Mouse (Mus musculus) C2C12 (cell line): ENCODE results near the gene Iqsec1.

ENCODE experiments used
- CTCF ChIP-seq: IDR thresholded peaks from one replicate; pipeline ENCODE4 v1.5.1; 2011; ENCODE audit not compliant: control insufficient read depth, insufficient read depth, insufficient read length
- MAX ChIP-seq: IDR thresholded peaks from one replicate; pipeline ENCODE4 v1.6.1; 2011; ENCODE audit warnings: mild to moderate bottlenecking, control low read depth
- USF1 ChIP-seq: IDR thresholded peaks from one replicate; pipeline ENCODE4 v1.6.1; 2011; ENCODE audit warnings: low read depth, mild to moderate bottlenecking, control low read depth, moderate library complexity

DNA sequence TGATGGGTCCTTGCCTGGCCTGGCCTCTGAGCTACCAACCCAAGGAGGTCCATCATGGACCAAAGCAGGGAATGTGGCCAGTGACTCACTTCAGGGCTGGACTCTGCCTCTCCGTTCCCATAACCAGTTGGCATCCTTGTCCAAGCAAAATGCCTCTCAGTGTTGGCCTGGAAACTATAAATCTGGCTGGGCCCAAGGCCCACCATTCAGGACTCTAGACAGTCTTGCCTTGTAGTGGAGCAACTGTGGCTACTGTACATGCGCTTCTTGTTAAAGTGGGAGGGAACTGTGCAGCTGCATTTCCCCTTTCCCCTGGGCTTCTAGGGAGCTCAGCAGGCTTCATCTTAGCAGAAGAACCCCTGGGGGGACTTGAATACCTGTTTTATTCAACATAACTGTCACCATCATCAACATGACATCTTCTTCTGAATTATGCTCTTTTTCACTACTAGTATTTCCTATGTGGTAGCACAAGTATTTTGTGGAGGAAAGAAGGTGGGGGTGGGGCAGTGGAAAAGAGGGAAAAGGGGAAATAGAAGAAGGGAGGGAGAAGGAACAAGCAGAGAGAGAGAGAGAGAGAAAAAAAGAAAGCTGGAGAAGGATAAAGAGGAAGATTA, 226.3 kb downstream of the Iqsec1 start:
- TF ChIP-seq CTCF, result no peak
- no peak for TF ChIP-seq USF1
- no peak for TF ChIP-seq MAX
